Mouse (Mus musculus) naive thymus-derived CD4-positive, alpha-beta T cell, adult 2 months (primary cell): ENCODE data around the gene Cfap61.

ENCODE experiments used
- DNase-seq: peaks from one replicate; pipeline ENCODE4 v3.0.0-alpha.2; 2011; ENCODE audit warnings: low read depth

Gene Cfap61

GRCm38 (mm10) chr2:146221076-146221928 lies 286.7 kb downstream of the Cfap61 start, which contains the start of gene Insm1:
Gene Insm1 (plus strand): TSS chr2:146221921.
- no peak for DNase-seq

- no peak for DNase-seq
These were observed 287.3 kb downstream of the Cfap61 start for GRCm38 (mm10) chr2:146221929-146222278.

GRCm38 (mm10) chr2:146222279-146223175 lies 287.9 kb downstream of the Cfap61 start:
- DNase-seq, result peak; percentile 7

- no peak for DNase-seq
These were observed 288.8 kb downstream of the Cfap61 start for GRCm38 (mm10) chr2:146223176-146223905.

- DNase-seq, result no peak
These were observed 289.6 kb downstream of the Cfap61 start for GRCm38 (mm10) chr2:146224141-146224540.

GRCm38 (mm10) chr2:146225818-146226217 lies 291.2 kb downstream of the Cfap61 start:
- DNase-seq, result no peak

GRCm38 (mm10) chr2:146226484-146226883 lies 291.9 kb downstream of the Cfap61 start:
- no peak for DNase-seq

- no peak for DNase-seq
These were observed 293.1 kb downstream of the Cfap61 start for GRCm38 (mm10) chr2:146227646-146228045.

GRCm38 (mm10) chr2:146228435-146228834 lies 293.9 kb downstream of the Cfap61 start:
- DNase-seq, result no peak

- DNase-seq, result no peak
These were observed 296.9 kb downstream of the Cfap61 start for GRCm38 (mm10) chr2:146231485-146231884.

GRCm38 (mm10) chr2:146239196-146239747 lies 304.7 kb downstream of the Cfap61 start:
- DNase-seq, result no peak

GRCm38 (mm10) chr2:146244049-146244448 lies 309.5 kb downstream of the Cfap61 start:
- no peak for DNase-seq

- no peak for DNase-seq
These were observed 310.8 kb downstream of the Cfap61 start for GRCm38 (mm10) chr2:146245401-146245800.

- no peak for DNase-seq
These were observed 312.0 kb downstream of the Cfap61 start for GRCm38 (mm10) chr2:146246409-146247075.

- no peak for DNase-seq
These were observed 313.0 kb downstream of the Cfap61 start for GRCm38 (mm10) chr2:146247576-146247975.

GRCm38 (mm10) chr2:146249033-146249432 lies 314.4 kb downstream of the Cfap61 start:
- DNase-seq, result no peak

GRCm38 (mm10) chr2:146250236-146250904 lies 315.8 kb downstream of the Cfap61 start:
- no peak for DNase-seq

- no peak for DNase-seq
These were observed 319.8 kb downstream of the Cfap61 start for GRCm38 (mm10) chr2:146254387-146254786.

GRCm38 (mm10) chr2:146255636-146256035 lies 321.1 kb downstream of the Cfap61 start:
- DNase-seq, result no peak

- no peak for DNase-seq
These were observed 321.8 kb downstream of the Cfap61 start for GRCm38 (mm10) chr2:146256321-146256875.
